Mouse (Mus musculus) ES-Bruce4 (cell line): ENCODE data around the gene Ang5. TPM values are rescaled to one million over a fixed set of nuclear protein-coding genes. Genes with fewer than 3 reads are reported as not detected.
"Not testable (repeated sequence)": the region's sequence is repeated elsewhere in the genome, so short reads cannot be mapped to it uniquely, and the experiment has no call there.

Experiments used
- H3K27ac ChIP-seq: 2 replicates; pipeline ENCODE4 v1.5.1; 2012; ENCODE audit warnings: low read length, inconsistent platforms; ENCODE audit not compliant: insufficient read depth
- H3K27me3 ChIP-seq: 2 replicates; pipeline ENCODE4 v1.6.1; 2012; ENCODE audit warnings: mild to moderate bottlenecking, low read length, inconsistent platforms; ENCODE audit not compliant: control insufficient read depth, poor library complexity, insufficient read depth, severe bottlenecking
- H3K36me3 ChIP-seq: 2 replicates; pipeline ENCODE4 v1.6.1; 2012; ENCODE audit warnings: inconsistent platforms, mild to moderate bottlenecking, low read length, moderate library complexity; ENCODE audit not compliant: control insufficient read depth, poor library complexity, insufficient read depth, severe bottlenecking
- H3K4me1 ChIP-seq: one replicate; pipeline ENCODE4 v1.8.1; 2011; ENCODE audit warnings: low read length; ENCODE audit not compliant: control insufficient read depth, insufficient read depth
- H3K4me3 ChIP-seq: 2 replicates; pipeline ENCODE4 v1.5.1; 2011; ENCODE audit warnings: low read depth, mild to moderate bottlenecking, low read length
- H3K9ac ChIP-seq: 2 replicates; pipeline ENCODE4 v1.6.1; 2012; ENCODE audit warnings: low read depth, mild to moderate bottlenecking, inconsistent platforms; ENCODE audit not compliant: poor library complexity, severe bottlenecking
- H3K9me3 ChIP-seq: replicated peaks from 2 replicates; pipeline ENCODE4 v1.6.1; 2012; ENCODE audit warnings: mild to moderate bottlenecking, low read length, inconsistent platforms; ENCODE audit not compliant: control insufficient read depth, poor library complexity, insufficient read depth, severe bottlenecking
- CTCF ChIP-seq: IDR thresholded peaks from one replicate; pipeline ENCODE4 v1.8.1; 2011; ENCODE audit warnings: low read depth, low read length
- EP300 ChIP-seq: IDR thresholded peaks from 2 replicates; pipeline ENCODE4 v1.6.1; 2011; ENCODE audit warnings: low read depth, low read length; ENCODE audit not compliant: insufficient read depth
- POLR2A ChIP-seq: IDR thresholded peaks from one replicate; pipeline ENCODE4 v1.8.1; 2011; ENCODE audit warnings: low read length; ENCODE audit not compliant: insufficient read depth
- polyA plus RNA-seq: library from polyadenylated mRNA; stranded (reverse); fragments of >200 nt; gene quantifications from 2 replicates; pipeline ENCODE4 v1.2.4, GENCODE M21; 2011; ENCODE audit warnings: low read depth; ENCODE audit not compliant: missing spikeins, insufficient read depth, insufficient read length

Ang5 gene
- polyA plus RNA-seq, 1 experiment, result not detected

DNA sequence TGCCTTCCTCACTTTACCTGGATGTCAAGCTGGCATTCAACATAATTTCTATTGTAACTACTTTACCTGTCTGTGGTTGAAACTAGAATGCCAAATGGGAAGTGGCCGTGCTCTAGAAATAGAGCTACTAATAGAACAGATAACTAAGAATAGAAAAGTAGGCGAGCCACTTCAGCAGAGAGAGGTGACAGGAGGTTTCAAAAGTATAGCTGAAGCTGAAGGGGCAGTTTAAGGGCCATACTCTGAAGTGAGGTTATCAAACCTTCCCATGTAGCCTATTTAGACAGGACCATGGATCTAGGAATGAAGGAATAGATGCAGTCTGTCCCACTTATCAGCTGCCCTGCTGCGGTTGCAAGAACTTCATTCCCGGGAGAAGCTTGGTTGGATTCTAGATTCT is 26.6 kb downstream of the Ang5 start:
- H3K27me3 ChIP-seq, result no peaks in the 10 kb centered on the region
- no peak for TF ChIP-seq CTCF
- H3K36me3 ChIP-seq, result no peaks in the 10 kb centered on the region
- no peak overlapping the region for H3K27ac ChIP-seq
- H3K4me3 ChIP-seq, result no peak overlapping the region
- no peaks in the 10 kb centered on the region for H3K4me1 ChIP-seq
- no peaks in the 10 kb centered on the region for H3K9me3 ChIP-seq
- no peak overlapping the region for H3K9ac ChIP-seq

DNA sequence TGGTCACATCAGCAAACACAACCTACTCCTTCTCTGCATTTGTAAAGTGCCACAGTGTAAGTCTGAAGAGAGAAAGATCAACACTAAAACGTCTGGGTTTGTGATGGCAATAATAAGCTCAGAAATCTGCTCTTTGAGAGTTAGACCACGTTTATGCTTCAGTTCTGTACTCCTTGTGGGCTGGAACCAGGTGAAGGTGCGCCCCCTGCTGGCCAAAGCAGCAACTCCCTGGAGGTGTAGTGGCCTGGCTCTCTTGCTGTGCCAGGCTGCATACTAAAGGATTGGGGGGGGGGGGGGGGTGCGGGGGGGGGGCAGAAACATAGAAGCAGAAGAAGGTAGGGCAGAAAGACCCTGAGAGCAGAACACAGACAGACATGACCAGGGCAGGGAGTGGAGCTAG is 27.0 kb downstream of the Ang5 start:
- no peaks in the 10 kb centered on the region for H3K4me1 ChIP-seq
- H3K9ac ChIP-seq, result no peak overlapping the region
- H3K9me3 ChIP-seq, result no peaks in the 10 kb centered on the region
- no peak overlapping the region for H3K27ac ChIP-seq
- no peak overlapping the region for H3K4me3 ChIP-seq
- no peaks in the 10 kb centered on the region for H3K27me3 ChIP-seq
- H3K36me3 ChIP-seq, result no peaks in the 10 kb centered on the region
- no peak for TF ChIP-seq POLR2A
- TF ChIP-seq EP300, result no peak
- peak; percentile 65 for TF ChIP-seq CTCF

DNA sequence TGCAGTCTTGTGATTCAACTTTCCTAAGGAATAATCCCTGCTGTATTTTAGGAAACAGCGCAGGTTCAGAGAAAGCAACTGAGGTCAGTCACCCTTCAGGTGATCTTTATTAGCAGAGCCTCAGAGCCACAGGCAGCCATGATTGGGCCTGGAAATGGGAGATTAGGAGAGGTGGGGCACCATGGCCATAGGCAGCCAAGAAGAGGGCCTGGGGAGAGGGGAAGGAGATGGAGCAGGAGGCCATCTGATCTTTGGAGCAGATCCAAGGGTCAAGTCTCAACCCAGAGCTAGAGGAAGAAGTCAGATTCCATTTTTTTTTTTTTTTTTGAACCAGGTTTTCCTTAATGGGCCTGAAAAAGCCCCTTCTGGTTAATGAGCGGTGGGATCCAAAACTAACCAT is 29.3 kb downstream of the Ang5 start:
- Histone ChIP-seq H3K27ac (no peak overlapping the region), H3K9ac (no peak overlapping the region), H3K36me3 (no peaks in the 10 kb centered on the region), H3K4me3 (no peak overlapping the region), H3K9me3 (no peaks in the 10 kb centered on the region), H3K4me1 (no peaks in the 10 kb centered on the region), H3K27me3 (no peaks in the 10 kb centered on the region)
- no peak for TF ChIP-seq EP300

DNA sequence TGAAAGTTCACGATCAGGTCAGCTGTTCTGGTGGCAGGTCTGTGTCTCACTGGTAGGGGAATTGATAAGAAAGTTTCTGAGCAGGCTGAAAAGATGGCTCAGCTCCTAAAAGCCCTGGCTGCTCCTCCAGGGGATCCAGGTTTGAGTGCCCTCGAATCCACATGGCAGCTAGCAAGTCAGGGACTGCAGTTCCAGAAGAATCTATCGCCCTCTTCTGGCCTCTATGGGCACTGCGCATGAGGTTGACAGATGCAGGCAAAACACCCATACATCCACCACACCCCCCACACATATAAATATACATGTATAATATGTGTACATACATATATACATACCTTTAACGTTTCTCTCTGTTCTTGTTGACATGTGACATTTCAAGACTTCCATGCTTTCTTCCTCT is 30.5 kb downstream of the Ang5 start:
- H3K9ac ChIP-seq, H3K27me3 ChIP-seq, H3K9me3 ChIP-seq, H3K4me3 ChIP-seq, H3K27ac ChIP-seq, H3K4me1 ChIP-seq, H3K36me3 ChIP-seq: not testable (repeated sequence)
- peak; percentile 69 for TF ChIP-seq CTCF

DNA sequence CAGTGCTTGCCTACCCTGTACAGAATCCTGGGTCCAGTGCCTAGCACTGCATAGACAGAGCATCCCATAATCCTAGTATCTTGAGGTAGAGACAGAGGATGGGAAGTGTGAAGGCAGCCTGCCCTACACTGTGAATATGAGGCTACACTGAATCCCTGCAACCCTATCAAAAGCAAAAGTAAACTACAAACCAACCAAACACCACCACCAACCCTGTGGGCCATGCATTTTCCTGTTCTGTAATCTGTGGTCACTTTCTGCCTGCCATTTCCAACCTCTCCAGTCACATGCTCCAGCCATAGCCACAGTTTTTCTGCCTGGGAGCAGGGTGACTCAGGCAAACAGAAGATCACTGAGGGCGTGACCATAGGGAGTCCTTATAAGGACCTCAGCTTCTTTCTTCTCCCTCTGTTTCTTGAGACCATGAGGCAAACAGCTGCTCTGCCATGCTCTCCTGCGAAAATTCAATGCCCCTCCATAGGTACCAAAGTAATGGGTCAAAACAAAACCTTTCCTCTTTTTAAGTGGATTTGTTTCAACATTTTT is 41.7 kb downstream of the Ang5 start:
- H3K9ac ChIP-seq, H3K4me3 ChIP-seq, H3K36me3 ChIP-seq, H3K27me3 ChIP-seq, H3K4me1 ChIP-seq, H3K9me3 ChIP-seq, H3K27ac ChIP-seq: not testable (repeated sequence)

DNA sequence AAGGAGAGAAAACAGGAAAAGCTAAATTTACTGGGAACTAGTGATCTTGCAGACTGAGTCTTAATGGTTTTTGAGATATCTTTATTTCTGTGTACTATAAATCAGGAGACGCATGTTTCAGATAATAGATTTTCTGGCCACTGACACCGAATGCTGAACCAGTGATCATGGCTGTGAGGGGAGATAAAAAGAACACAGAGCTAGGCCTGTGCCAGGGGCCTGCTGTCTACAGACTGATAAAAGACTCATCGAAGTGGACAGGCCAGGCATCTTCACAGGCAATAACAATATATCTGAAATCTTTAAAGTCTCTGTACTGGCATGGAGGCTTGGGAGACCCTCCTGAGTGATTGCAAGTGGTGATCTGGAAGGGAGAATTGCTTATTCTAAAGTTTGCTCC is 44.7 kb downstream of the Ang5 start:
- Histone ChIP-seq H3K27ac (no peak overlapping the region), H3K36me3 (no peaks in the 10 kb centered on the region), H3K27me3 (no peaks in the 10 kb centered on the region), H3K9me3 (no peaks in the 10 kb centered on the region), H3K9ac (no peak overlapping the region), H3K4me1 (no peaks in the 10 kb centered on the region), H3K4me3 (no peak overlapping the region)
- TF ChIP-seq CTCF (no peak), EP300 (no peak), POLR2A (no peak)

DNA sequence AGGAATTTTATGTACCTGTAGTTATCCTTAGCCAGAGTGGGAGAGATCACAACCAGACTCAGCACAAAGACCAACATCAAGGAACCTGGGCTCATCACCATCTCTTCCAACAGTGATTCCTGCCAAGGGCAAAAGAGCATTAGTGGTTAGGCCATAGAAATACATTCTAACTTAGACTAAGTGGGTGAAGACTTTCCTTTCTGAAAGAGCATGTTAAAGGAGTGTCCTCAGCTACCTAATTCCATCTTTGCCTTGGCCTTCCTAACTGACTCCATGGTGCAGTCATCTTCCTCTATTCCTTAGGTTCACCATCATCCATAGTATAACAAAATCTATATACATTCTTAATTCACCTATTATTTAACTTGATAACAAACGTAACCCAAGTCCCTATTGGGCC is 45.3 kb downstream of the Ang5 start, which contains the start of gene Ang6:
Gene Ang6, minus strand, starts transcription at position 101 of the 400 bp plus-strand sequence.
- Histone ChIP-seq H3K36me3 (no peaks in the 10 kb centered on the region), H3K27me3 (no peaks in the 10 kb centered on the region), H3K9ac (no peak within 1 kb of the TSS), H3K9me3 (no peaks in the 10 kb centered on the region), H3K4me3 (no peak within 1 kb of the TSS), H3K4me1 (no peaks in the 10 kb centered on the region), H3K27ac (no peak within 1 kb of the TSS)
- no peak for TF ChIP-seq CTCF
- no peak for TF ChIP-seq POLR2A

DNA sequence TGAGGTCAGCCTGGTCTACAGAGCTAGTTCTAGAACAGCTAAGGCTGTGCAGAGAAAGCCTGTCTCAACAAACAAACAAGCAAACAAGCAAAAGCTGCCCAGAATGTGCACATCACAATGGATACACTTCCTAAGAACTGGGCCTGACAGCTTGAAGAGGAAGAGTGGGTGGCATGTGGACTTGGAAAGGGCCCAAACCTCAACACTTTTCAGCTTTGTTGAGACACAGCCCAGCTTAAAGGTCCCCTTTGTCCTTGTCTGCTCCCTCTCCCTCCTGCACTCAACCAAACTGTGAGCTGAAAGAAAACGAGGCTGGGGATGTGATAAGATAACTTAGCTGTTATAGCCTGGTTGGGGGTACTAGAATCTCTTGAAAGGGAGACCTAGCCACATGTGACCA is 51.2 kb downstream of the Ang5 start:
- H3K9ac ChIP-seq, H3K27me3 ChIP-seq, H3K4me1 ChIP-seq, H3K36me3 ChIP-seq, H3K27ac ChIP-seq, H3K4me3 ChIP-seq, H3K9me3 ChIP-seq: not testable (repeated sequence)

DNA sequence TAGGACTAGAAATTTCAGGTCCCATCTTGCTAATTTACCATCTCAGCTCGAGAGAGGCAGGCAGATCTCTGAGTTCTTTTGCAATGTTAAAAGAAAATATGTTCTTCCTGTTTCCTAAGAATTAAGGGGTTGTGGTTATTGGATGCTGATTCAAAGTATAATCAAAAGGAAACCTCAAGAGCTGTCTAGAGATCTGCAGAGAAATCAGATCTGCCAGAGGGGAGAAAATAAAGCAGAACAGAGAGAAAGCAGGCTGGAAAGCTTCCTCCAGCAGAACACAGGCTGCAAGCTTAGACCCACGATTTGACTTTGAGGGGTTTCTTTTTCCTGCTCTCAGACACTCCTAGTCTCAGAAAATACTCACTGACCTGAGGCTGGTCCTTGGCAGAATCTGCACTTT is 52.8 kb downstream of the Ang5 start:
- not testable (repeated sequence) for H3K36me3 ChIP-seq, H3K4me3 ChIP-seq, H3K27ac ChIP-seq, H3K9ac ChIP-seq, H3K27me3 ChIP-seq, H3K9me3 ChIP-seq, H3K4me1 ChIP-seq
